Mouse (Mus musculus): Measurements from ENCODE around the gene Dhdh.

DNA sequence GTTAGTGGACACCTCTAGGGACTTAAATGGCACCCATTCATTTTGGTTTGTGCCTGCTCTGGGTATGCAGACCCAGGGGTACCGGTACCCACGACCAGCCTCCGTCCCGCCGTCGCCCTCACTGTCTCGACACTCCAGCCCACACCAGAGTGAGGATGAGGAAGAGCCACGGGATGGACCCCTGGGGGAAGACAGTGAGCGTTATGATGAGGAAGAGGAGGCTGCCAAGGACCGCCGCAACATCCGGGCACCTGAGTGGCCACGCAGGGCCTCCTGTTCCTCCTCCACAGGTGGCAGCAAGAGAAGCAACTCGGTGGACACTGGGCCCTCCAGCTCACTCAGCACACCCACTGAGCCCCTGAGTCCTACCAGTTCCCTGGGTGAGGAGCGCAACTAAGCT, 33.6 kb downstream of the Dhdh start:
- TF ChIP-seq CTCF (IDR thresholded peaks at IDR 0.05; ENCODE audit: borderline replicate concordance, extremely low read depth, insufficient read depth, insufficient read length) (no peak), POLR2A (IDR thresholded peaks at IDR 0.05; ENCODE audit: borderline replicate concordance, extremely low read depth, insufficient read depth, insufficient read length, poor library complexity, severe bottlenecking) (no peak)
